Mouse (Mus musculus): ENCODE measurements at regions not wholly inside any gene's neighbourhood (a gene's known extent, or its start where the extent isn't known, plus 50 kb on each side); places are given as distances from the start of the nearest gene placed in this dataset.

- no peak overlapping the region for H3K9ac ChIP-seq
- DNase-seq (ENCODE audit: low spot score) (no peak), ATAC-seq (ENCODE audit: low FRiP score) (no peak)
- no peak overlapping the region for H3K27ac ChIP-seq
- H3K4me1 ChIP-seq (replicated peaks; ENCODE audit: control insufficient read depth, insufficient read depth, low read length) = no peaks in the 10 kb centered on the region
- H3K4me2 ChIP-seq (replicated peaks) = no peak overlapping the region
- H3K36me3 ChIP-seq (replicated peaks; ENCODE audit: control insufficient read depth, insufficient read depth) = no peaks in the 10 kb centered on the region
- no peaks in the 10 kb centered on the region for H3K9me3 ChIP-seq (ENCODE audit: control insufficient read depth, low read length)
- WGBS = 71% methylated on average over 2 of the region's 2 CpGs
- peaks cover 24% of the 10 kb centered on the region for H3K27me3 ChIP-seq (ENCODE audit: control insufficient read depth, insufficient read depth, low read length)
- no peak overlapping the region for H3K4me3 ChIP-seq (replicated peaks; ENCODE audit: low read length)
Measured at GRCm38 (mm10) chr2:137715891-137716290, 540.5 kb upstream of the Btbd3 start.

GRCm38 (mm10) chr2:137706528-137706988 is 549.8 kb upstream of the Btbd3 start:
- Histone ChIP-seq H3K9ac (peak overlapping the region; percentile 4; the same call in 1 of the 2 replicates), H3K27ac (peak overlapping the region; percentile 24; the same call in 1 of the 2 replicates), H3K27me3 (ENCODE audit: control insufficient read depth, insufficient read depth, low read length) (peaks cover 72% of the 10 kb centered on the region), H3K4me1 (replicated peaks; ENCODE audit: control insufficient read depth, insufficient read depth, low read length) (peaks cover 28% of the 10 kb centered on the region), H3K36me3 (replicated peaks; ENCODE audit: control insufficient read depth, insufficient read depth) (no peaks in the 10 kb centered on the region), H3K9me3 (ENCODE audit: control insufficient read depth, low read length) (no peaks in the 10 kb centered on the region), H3K4me2 (replicated peaks) (peak overlapping the region; percentile 47), H3K4me3 (replicated peaks; ENCODE audit: low read length) (0 out of 2 replicates have a peak overlapping the region, but pooled peaks have one; percentile 3)
- WGBS = 1% methylated on average over 4 of the region's 4 CpGs
- DNase-seq (ENCODE audit: low spot score) = peak; percentile 27
- ATAC-seq (ENCODE audit: low FRiP score) = peak; percentile 87

- H3K4me3 ChIP-seq (replicated peaks; ENCODE audit: low read length) = peak overlapping the region; percentile 3; the same call in 1 of the 2 replicates
- 15% methylated on average over 14 of the region's 14 CpGs for WGBS
- DNase-seq (ENCODE audit: low spot score) = peak; percentile 69
- peak overlapping the region; percentile 47 for H3K4me2 ChIP-seq (replicated peaks)
- 0 out of 2 replicates have a peak overlapping the region, but pooled peaks have one; percentile 24 for H3K27ac ChIP-seq
- no peaks in the 10 kb centered on the region for H3K9me3 ChIP-seq (ENCODE audit: control insufficient read depth, low read length)
- peaks cover 74% of the 10 kb centered on the region for H3K27me3 ChIP-seq (ENCODE audit: control insufficient read depth, insufficient read depth, low read length)
- peaks cover 28% of the 10 kb centered on the region for H3K4me1 ChIP-seq (replicated peaks; ENCODE audit: control insufficient read depth, insufficient read depth, low read length)
- peak; percentile 79 for ATAC-seq (ENCODE audit: low FRiP score)
- H3K36me3 ChIP-seq (replicated peaks; ENCODE audit: control insufficient read depth, insufficient read depth) = no peaks in the 10 kb centered on the region
- 0 out of 2 replicates have a peak overlapping the region, but pooled peaks have one; percentile 4 for H3K9ac ChIP-seq
Measured at GRCm38 (mm10) chr2:137705724-137706422, 550.5 kb upstream of the Btbd3 start.

- 16% methylated on average over 12 of the region's 12 CpGs for WGBS
- ATAC-seq (ENCODE audit: low FRiP score) (peak; percentile 24; the same call in 1 of the 2 replicates), DNase-seq (ENCODE audit: low spot score) (no peak)
- H3K9me3 ChIP-seq (ENCODE audit: control insufficient read depth, low read length) = no peaks in the 10 kb centered on the region
- no peak overlapping the region for H3K4me3 ChIP-seq (replicated peaks; ENCODE audit: low read length)
- H3K27ac ChIP-seq = no peak overlapping the region
- H3K4me1 ChIP-seq (replicated peaks; ENCODE audit: control insufficient read depth, insufficient read depth, low read length) = peaks cover 28% of the 10 kb centered on the region
- no peaks in the 10 kb centered on the region for H3K36me3 ChIP-seq (replicated peaks; ENCODE audit: control insufficient read depth, insufficient read depth)
- peaks cover 72% of the 10 kb centered on the region for H3K27me3 ChIP-seq (ENCODE audit: control insufficient read depth, insufficient read depth, low read length)
- H3K9ac ChIP-seq = no peak overlapping the region
- H3K4me2 ChIP-seq (replicated peaks) = peak overlapping the region; percentile 47
Measured at GRCm38 (mm10) chr2:137704948-137705723, 551.2 kb upstream of the Btbd3 start.

- Histone ChIP-seq H3K27ac (no peak overlapping the region), H3K4me3 (replicated peaks; ENCODE audit: low read length) (no peak overlapping the region), H3K27me3 (ENCODE audit: control insufficient read depth, insufficient read depth, low read length) (peaks cover 74% of the 10 kb centered on the region), H3K4me2 (replicated peaks) (no peak overlapping the region), H3K9ac (no peak overlapping the region), H3K9me3 (ENCODE audit: control insufficient read depth, low read length) (no peaks in the 10 kb centered on the region), H3K36me3 (replicated peaks; ENCODE audit: control insufficient read depth, insufficient read depth) (no peaks in the 10 kb centered on the region), H3K4me1 (replicated peaks; ENCODE audit: control insufficient read depth, insufficient read depth, low read length) (peaks cover 28% of the 10 kb centered on the region)
- ATAC-seq (ENCODE audit: low FRiP score) (no peak), DNase-seq (ENCODE audit: low spot score) (no peak)
- WGBS = 47% methylated on average over 6 of the region's 6 CpGs
Measured at GRCm38 (mm10) chr2:137704565-137704947, 551.8 kb upstream of the Btbd3 start.

GRCm38 (mm10) chr2:137704051-137704450 is 552.3 kb upstream of the Btbd3 start:
- peaks cover 28% of the 10 kb centered on the region for H3K4me1 ChIP-seq (replicated peaks; ENCODE audit: control insufficient read depth, insufficient read depth, low read length)
- peaks cover 71% of the 10 kb centered on the region for H3K27me3 ChIP-seq (ENCODE audit: control insufficient read depth, insufficient read depth, low read length)
- H3K9me3 ChIP-seq (ENCODE audit: control insufficient read depth, low read length) = no peaks in the 10 kb centered on the region
- 71% methylated on average over 3 of the region's 3 CpGs for WGBS
- no peaks in the 10 kb centered on the region for H3K36me3 ChIP-seq (replicated peaks; ENCODE audit: control insufficient read depth, insufficient read depth)
- H3K4me3 ChIP-seq (replicated peaks; ENCODE audit: low read length) = no peak overlapping the region
- H3K27ac ChIP-seq = no peak overlapping the region
- no peak overlapping the region for H3K4me2 ChIP-seq (replicated peaks)
- DNase-seq (ENCODE audit: low spot score) = no peak
- no peak for ATAC-seq (ENCODE audit: low FRiP score)
- no peak overlapping the region for H3K9ac ChIP-seq

GRCm38 (mm10) chr2:137695885-137696284 is 560.5 kb upstream of the Btbd3 start:
- H3K4me3 ChIP-seq (replicated peaks; ENCODE audit: low read length) = no peak overlapping the region
- no peak overlapping the region for H3K9ac ChIP-seq
- 95% methylated on average over 5 of the region's 5 CpGs for WGBS
- H3K36me3 ChIP-seq (replicated peaks; ENCODE audit: control insufficient read depth, insufficient read depth) = no peaks in the 10 kb centered on the region
- H3K4me1 ChIP-seq (replicated peaks; ENCODE audit: control insufficient read depth, insufficient read depth, low read length) = no peaks in the 10 kb centered on the region
- peaks cover 42% of the 10 kb centered on the region for H3K27me3 ChIP-seq (ENCODE audit: control insufficient read depth, insufficient read depth, low read length)
- no peak overlapping the region for H3K27ac ChIP-seq
- no peak overlapping the region for H3K4me2 ChIP-seq (replicated peaks)
- no peak for ATAC-seq (ENCODE audit: low FRiP score)
- no peaks in the 10 kb centered on the region for H3K9me3 ChIP-seq (ENCODE audit: control insufficient read depth, low read length)
- DNase-seq (ENCODE audit: low spot score) = no peak

GRCm38 (mm10) chr2:137694020-137694419 is 562.3 kb upstream of the Btbd3 start:
- Histone ChIP-seq H3K9me3 (ENCODE audit: control insufficient read depth, low read length) (no peaks in the 10 kb centered on the region), H3K9ac (no peak overlapping the region), H3K4me3 (replicated peaks; ENCODE audit: low read length) (no peak overlapping the region), H3K4me2 (replicated peaks) (no peak overlapping the region), H3K4me1 (replicated peaks; ENCODE audit: control insufficient read depth, insufficient read depth, low read length) (no peaks in the 10 kb centered on the region), H3K27ac (no peak overlapping the region), H3K36me3 (replicated peaks; ENCODE audit: control insufficient read depth, insufficient read depth) (no peaks in the 10 kb centered on the region), H3K27me3 (ENCODE audit: control insufficient read depth, insufficient read depth, low read length) (peaks cover 30% of the 10 kb centered on the region)
- ATAC-seq (ENCODE audit: low FRiP score) = no peak
- WGBS = 86% methylated on average over 3 of the region's 3 CpGs
- DNase-seq (ENCODE audit: low spot score) = no peak

GRCm38 (mm10) chr2:137687208-137687607 is 569.2 kb upstream of the Btbd3 start:
- no peak for DNase-seq (ENCODE audit: low spot score)
- Histone ChIP-seq H3K4me2 (replicated peaks) (no peak overlapping the region), H3K9ac (no peak overlapping the region), H3K27ac (no peak overlapping the region), H3K9me3 (ENCODE audit: control insufficient read depth, low read length) (no peaks in the 10 kb centered on the region), H3K27me3 (ENCODE audit: control insufficient read depth, insufficient read depth, low read length) (0 out of 2 replicates have a peak, but pooled peaks cover 3% of the 10 kb centered on the region), H3K4me1 (replicated peaks; ENCODE audit: control insufficient read depth, insufficient read depth, low read length) (no peaks in the 10 kb centered on the region), H3K36me3 (replicated peaks; ENCODE audit: control insufficient read depth, insufficient read depth) (no peaks in the 10 kb centered on the region), H3K4me3 (replicated peaks; ENCODE audit: low read length) (no peak overlapping the region)
- ATAC-seq (ENCODE audit: low FRiP score) = peak; percentile 48; the same call in 1 of the 2 replicates
- WGBS = 49% methylated on average over 11 of the region's 11 CpGs

Data from hindbrain, embryonic 14.5 days (tissue).